Mouse (Mus musculus): ENCODE data around the gene Cyfip2.

Cyfip2 gene

DNA sequence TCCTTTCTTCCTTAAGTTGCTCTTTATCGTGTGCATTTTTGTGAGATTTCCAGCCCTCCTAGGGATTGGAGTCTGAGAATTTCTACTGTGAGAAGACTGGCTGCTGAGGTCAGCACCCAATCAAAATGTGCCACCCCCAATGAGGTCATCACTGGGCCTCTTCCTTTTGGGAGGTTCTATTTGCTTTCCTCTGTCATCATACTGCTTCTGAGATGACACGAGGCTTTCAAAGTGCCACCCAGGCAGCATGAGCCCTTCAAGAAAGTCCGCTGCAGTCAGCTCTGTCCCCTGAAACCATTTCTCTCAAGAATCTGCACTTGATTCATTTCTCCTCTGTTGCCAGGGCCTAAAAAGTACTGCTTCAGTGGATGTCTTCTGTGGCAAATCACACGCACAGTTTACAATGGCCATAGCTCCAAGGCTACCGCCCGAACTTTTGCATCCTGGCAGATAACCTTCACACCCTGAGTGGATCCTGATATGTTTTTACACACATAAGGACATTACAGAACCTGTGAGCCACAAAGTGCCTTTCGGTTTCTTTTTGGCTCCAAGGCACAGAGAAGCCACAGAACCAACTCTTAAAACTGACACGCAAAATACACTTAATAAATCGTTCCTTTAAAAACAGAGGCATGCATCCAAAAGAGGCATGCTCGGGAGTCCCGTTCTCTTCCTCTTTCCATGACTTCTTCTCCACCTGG is 4.2 kb downstream of the Cyfip2 start:
- DNase-seq (ENCODE audit: low read depth, low spot score): no peak

- DNase-seq (ENCODE audit: low read depth, low spot score): no peak
Observed at GRCm38 (mm10) chr11:46307768-46308167, 4.9 kb downstream of the Cyfip2 start.

DNA sequence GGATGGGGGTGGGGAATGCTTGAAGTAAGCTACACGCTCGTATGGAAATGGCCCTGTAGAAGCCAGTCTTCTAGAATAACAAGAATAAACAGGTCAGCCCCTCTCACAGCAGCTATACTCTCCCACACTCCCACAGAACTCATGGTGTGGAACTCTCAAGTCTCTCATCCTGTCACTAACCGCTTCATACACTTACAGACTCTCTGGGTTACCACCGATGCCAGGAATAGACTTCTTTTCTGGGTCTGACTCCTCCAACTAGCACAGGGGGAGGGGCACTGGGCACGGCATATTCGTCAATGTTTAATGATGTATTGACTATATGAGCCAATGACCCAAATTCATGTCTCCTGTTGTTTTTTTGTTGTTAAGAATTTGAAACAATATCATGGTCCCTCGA is 5.9 kb downstream of the Cyfip2 start:
- DNase-seq (ENCODE audit: low read depth, low spot score): no peak

GRCm38 (mm10) chr11:46305881-46306520 is 6.7 kb downstream of the Cyfip2 start:
- no peak for DNase-seq (ENCODE audit: low read depth, low spot score)

DNA sequence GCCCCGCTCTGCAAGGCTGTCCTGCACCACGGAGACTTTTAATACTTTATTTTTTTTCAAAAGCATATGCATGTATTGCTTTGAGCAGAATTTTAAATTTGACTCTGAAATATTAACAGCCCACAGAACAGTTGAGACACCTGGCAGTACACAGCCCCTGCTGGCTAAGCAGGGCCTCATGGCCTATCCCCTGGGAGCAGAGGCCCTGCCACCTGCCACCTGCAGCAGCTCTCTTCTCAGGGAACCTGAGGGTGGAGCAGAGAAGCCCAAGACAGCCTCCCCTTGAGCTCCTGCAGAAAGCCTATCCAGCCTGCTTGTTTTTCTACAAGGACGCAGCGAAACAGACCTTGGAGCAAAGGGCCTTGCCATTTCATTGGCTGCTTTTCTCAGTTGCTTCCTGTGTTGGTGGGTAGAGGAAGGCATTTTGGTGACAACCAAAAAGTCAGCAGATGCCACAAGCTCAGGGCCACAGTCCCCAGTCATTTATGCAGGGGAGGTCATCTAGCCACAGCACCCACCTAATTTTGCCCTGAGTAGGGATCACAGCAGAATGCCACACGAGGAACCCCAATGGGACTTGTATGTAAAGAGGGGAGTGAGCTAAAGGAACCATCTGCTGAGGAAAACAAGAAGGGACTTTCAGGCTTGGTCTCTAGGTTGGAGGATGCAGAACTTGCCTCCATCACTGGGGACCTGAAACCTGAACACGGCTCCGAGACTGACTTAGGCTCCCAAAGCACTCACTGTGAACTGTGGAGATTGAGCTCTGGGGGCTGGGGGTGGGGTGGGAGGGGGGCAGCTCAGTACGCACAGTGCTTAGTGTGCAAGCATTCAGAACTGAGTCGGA is 7.6 kb downstream of the Cyfip2 start:
- DNase-seq (ENCODE audit: low read depth, low spot score): no peak

DNA sequence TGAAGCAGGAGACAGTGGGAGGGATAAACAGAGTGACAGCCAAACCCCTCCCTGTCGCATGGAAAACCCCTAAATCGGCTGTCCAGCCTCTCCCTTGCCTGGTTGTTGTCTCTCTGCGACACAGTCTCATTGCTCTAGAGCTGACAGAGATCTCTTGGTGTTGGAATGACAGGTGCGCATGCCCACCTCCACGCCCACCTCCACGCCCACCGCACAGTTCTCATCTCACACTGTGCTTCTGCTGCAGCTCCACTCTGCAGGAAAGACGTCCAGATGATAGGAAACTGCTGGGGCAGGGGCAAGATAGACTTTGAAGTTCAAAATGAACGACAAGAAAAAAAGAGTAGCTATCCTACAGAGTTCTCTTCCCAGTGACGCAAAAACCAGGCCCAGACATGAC is 8.6 kb downstream of the Cyfip2 start:
- DNase-seq (ENCODE audit: low read depth, low spot score): no peak

GRCm38 (mm10) chr11:46302471-46302870 is 10.2 kb downstream of the Cyfip2 start:
- DNase-seq (ENCODE audit: low read depth, low spot score): no peak

DNA sequence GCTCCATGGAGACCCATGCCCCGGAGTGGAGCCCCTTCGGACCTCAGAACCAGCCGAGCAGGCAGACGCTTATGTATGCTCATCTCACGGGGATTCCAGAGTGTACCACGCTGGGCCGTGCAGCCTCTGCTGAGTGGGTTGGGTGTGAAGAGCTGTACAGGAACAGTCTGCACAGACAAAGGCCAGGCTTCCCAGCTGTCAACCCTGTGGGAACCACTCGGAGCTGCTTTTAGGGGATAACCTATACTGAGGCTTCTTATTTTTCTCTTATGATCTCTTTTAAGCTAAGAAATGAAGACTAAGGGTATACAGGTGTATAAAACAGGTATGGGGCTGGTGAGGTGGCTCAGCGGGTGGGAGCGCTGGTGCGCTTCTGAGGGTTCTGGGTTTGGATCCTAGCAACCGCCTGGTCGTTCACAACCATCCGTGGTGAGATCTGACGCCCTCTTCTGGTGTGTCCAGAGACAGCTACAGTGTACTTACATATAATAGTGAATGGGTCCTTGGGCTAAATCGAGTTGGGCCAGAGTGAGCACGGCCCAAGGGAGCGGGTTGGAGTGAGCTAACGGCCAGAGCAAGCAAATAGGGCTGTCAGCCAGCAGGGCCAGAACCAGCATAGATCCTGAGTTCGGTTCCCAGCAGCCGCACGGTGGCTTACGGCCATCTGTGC is 10.9 kb downstream of the Cyfip2 start:
- DNase-seq (ENCODE audit: low read depth, low spot score): no peak

DNA sequence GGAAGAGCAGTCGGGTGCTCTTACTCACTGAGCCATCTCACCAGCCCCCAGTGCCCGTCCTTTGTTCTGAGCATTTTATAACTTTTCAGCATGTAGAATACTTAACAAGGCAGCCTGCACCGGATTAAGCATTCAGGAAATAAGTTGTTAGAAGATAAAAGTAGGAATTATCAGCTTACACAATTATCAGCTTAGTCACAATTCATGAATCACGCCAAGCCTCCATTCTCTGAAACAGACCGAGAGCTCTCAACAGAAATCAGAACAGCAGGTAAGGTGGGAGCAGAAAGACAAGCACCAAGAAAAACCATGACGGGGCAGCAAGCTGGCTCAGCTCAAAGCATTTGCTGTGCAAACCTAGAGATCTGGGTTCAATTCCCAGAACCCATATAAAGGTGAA is 12.8 kb downstream of the Cyfip2 start:
- no peak for DNase-seq (ENCODE audit: low read depth, low spot score)

DNA sequence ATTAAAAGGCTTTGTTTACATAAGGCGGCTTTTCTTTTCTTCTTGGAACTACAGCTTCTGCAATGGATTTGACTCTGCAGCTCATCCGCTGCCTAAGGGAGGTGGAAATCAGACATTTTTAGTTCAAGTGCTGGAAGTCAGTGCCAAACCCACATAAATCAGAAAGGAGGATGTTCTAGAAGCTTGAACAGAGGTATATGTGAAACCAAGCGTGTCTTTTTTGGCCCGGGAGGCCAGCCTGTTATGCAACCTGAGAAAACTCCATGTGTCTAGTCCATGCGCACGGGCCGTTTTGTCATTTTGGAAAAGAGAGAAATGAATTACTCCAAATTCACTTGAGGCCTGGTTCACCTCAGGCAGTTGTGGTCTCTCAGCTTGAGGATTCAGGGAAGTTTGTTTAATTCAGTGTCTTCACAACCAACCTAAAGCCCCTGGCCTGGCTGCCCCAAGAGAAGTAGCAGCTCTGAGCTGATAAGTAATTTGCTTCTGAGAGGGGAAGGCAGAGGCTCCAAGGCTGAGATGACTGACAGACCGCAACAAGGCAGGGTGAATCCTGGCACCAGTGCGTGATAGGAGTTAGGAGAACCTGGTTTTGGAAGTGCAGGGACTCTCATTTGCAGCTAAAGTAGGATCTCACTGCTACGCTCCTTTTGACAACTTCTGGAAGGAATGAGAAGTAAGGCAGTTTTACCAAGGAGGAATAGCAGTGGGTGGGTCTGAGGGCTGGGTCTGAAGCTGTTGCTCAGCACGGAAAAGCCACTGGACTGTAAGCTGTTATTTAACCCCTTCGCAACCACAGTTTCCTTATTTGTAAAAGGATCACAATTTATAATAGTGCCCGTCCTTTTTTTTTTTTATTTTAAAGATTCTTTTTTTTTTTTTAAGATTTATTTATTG is 13.5 kb downstream of the Cyfip2 start:
- DNase-seq (ENCODE audit: low read depth, low spot score): no peak

DNA sequence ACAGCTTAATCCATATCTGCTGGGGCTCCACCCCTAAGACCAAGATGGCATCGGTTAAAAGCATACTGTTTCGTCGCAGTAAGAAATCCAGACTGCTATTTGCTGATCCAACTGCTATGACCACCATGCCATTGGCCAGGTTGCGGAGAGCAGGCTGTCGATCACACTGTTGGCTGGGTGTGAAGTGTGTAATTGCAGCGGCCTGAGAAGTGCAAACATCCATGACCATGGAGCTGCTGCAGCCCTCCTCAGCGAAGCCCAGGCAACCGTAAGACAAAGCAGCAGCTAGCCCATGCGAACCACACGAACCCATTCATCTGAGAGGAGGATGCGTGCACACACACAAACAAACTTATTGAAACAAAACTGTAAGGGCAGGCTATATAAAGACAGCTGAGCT is 18.3 kb downstream of the Cyfip2 start:
- DNase-seq (ENCODE audit: low read depth, low spot score): no peak

GRCm38 (mm10) chr11:46293491-46293890 is 19.2 kb downstream of the Cyfip2 start:
- no peak for DNase-seq (ENCODE audit: low read depth, low spot score)

DNA sequence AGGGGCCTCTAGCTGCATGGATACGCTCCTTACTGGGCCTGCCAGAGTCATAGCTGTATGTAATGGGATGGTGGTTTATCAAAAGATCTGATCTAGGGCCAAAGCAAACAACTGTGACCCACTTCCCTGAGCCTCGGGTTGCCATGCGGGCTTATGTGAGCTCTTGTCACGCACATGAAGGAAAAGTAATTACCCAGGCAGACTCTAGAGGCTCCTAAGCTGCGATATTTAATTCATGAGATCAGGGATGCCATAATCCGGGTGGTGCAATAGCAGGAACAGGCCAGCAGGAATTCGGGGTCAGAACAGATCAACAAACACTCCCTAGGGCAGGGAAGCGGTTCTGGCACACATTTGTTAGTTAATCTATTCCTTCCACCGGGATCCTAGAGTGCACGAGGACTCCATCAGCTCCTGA is 21.7 kb downstream of the Cyfip2 start:
- no peak for DNase-seq (ENCODE audit: low read depth, low spot score)

DNA sequence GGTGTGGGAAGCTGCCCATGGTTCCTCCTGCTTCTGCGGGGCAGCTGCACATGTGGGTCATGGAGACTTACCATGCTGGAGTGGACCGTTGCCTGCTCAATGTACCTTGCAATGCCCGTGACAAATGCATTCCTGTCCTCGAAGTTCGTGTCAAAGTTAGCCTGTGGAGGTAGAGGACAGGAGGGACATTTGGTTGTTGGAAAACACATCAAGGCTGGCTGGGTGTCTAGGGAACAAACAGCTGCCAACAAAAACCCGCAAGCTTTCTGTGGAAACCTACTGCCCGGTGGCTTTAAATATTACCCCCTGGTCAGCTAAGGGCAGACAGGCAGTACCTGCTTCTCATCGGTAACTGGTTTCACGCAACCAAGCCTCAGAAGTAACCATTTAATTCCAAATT is 23.1 kb downstream of the Cyfip2 start:
- no peak for DNase-seq (ENCODE audit: low read depth, low spot score)

- DNase-seq (ENCODE audit: low read depth, low spot score): no peak
Observed at GRCm38 (mm10) chr11:46289022-46289421, 23.6 kb downstream of the Cyfip2 start.

- no peak for DNase-seq (ENCODE audit: low read depth, low spot score)
Observed at GRCm38 (mm10) chr11:46288091-46288490, 24.6 kb downstream of the Cyfip2 start.

GRCm38 (mm10) chr11:46286803-46287202 is 25.9 kb downstream of the Cyfip2 start:
- no peak for DNase-seq (ENCODE audit: low read depth, low spot score)

DNA sequence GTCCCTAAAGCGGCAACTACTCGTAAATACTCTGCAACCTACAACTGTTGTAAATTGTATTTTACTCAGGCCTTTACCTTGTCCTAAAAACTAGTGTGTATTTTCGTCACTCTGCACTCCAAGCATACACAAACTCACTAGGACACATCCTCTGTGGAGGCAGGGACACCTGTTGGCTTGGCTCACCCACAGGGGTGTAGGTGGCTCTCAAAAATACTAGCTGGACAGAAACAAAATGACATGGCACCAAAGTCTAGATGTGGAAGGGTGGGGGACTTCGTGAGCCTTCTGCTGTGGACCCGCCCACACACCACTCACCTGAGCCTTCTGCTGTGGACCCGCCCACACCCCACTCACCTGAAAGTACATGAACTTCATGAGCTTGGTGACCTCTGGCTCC is 28.9 kb downstream of the Cyfip2 start:
- DNase-seq (ENCODE audit: low read depth, low spot score): no peak

DNA sequence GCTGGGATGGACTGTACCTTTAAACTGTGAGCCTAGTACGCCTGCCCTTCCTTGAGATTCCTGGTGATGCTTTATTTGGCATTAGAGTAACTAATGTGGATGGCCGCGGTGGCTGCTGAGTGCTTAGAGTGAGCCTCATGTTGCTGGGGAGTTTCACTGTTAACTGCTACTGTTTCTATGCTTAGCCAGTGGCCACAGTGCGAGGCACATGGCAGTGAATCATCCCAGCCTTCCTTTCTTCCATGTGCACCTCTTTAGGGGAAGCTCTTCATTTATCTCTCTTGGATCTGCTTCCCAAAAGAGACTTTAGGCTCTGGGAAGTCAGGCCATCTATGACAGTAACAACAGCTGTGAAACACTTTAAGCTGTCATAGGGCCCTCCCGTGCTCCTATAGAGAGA is 30.0 kb downstream of the Cyfip2 start:
- no peak for DNase-seq (ENCODE audit: low read depth, low spot score)

DNA sequence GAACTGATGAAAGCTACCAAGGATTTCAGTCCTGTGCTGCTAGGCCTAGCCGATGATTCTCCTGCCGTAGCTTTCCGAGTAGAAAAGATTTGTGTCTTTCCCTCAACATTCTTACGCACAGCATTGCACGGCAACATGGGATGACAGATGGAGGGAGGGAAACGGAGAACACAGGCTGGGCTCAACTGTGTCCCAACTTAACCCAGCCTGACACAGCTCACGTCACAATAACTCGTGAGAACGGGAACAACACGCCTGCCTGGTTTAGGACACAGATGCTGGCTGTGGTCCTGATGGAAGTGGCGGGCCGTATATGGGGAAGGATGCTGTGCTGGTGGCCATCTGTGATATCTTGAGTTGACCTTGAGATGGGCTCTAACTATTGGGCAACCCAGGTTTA is 34.0 kb downstream of the Cyfip2 start:
- no peak for DNase-seq (ENCODE audit: low read depth, low spot score)

- DNase-seq (ENCODE audit: low read depth, low spot score): no peak
Observed at GRCm38 (mm10) chr11:46278140-46278539, 34.5 kb downstream of the Cyfip2 start.
